Mouse (Mus musculus) stomach, postnatal 0 days (tissue): ENCODE measurements around the gene Apol7a. TPM values are rescaled to one million over a fixed set of nuclear protein-coding genes. Genes with fewer than 3 reads are reported as not detected.
A peak's percentile ranks its signal among the peaks of the same experiment; 100 is the strongest.

Experiments
- ATAC-seq: fragments of 200-750 bp; cut with Nextera tagmentation; 2 replicates; pipeline ENCODE4 v1.8.0; 2017; ENCODE audit not compliant: low FRiP score, low TSS enrichment
- DNase-seq: peaks from one replicate; pipeline ENCODE4 v3.0.0-alpha.2; 2016; ENCODE audit warnings: low spot score
- H3K27ac ChIP-seq: fragments of 300-500 bp; sonication (generic); replicated peaks from 2 replicates; pipeline ENCODE4 v1.5.1; 2014; ENCODE audit warnings: mild to moderate bottlenecking, control low read depth
- H3K27me3 ChIP-seq: fragments of 300-500 bp; sonication (generic); 2 replicates; pipeline ENCODE4 v1.6.1; 2014; ENCODE audit warnings: low read length; ENCODE audit not compliant: control insufficient read depth, insufficient read depth
- H3K36me3 ChIP-seq: fragments of 300-500 bp; sonication (generic); 2 replicates; pipeline ENCODE4 v1.6.1; 2014; ENCODE audit warnings: low read length, mixed read lengths; ENCODE audit not compliant: control insufficient read depth, insufficient read depth
- H3K4me1 ChIP-seq: fragments of 300-500 bp; sonication (generic); replicated peaks from 2 replicates; pipeline ENCODE4 v1.6.1; 2014; ENCODE audit warnings: antibody characterized with exemption; ENCODE audit not compliant: control insufficient read depth, insufficient read depth
- H3K4me2 ChIP-seq: fragments of 300-500 bp; sonication (generic); replicated peaks from 2 replicates; pipeline ENCODE4 v1.6.1; 2014; ENCODE audit warnings: low read depth, mild to moderate bottlenecking, control low read depth, moderate library complexity
- H3K4me3 ChIP-seq: fragments of 300-500 bp; sonication (generic); 2 replicates; pipeline ENCODE4 v1.5.1; 2014; ENCODE audit warnings: low read depth, low read length, control low read depth
- H3K9ac ChIP-seq: fragments of 300-500 bp; sonication (generic); 2 replicates; pipeline ENCODE4 v1.6.1; 2014; ENCODE audit warnings: mild to moderate bottlenecking, low read length, control low read depth, mixed read lengths
- H3K9me3 ChIP-seq: fragments of 300-500 bp; sonication (generic); 2 replicates; pipeline ENCODE4 v1.6.1; 2016; ENCODE audit warnings: low read length; ENCODE audit not compliant: control insufficient read depth
- CTCF ChIP-seq: IDR thresholded peaks from 2 replicates; pipeline ENCODE4 v1.5.1; 2016; ENCODE audit warnings: antibody characterized with exemption, low read depth, mild to moderate bottlenecking, moderate library complexity
- EP300 ChIP-seq: optimal IDR thresholded peaks from 2 replicates; pipeline ENCODE3; 2016; ENCODE audit warnings: antibody characterized with exemption
- WGBS: fragments of 180-500 bp; shearing (Covaris S2); extraction: QIAGEN DNeasy Blood & Tissue Kit; methylation state at CpG from one replicate; pipeline ENCODE4 v1.1.7; 2014; 5-methylcytosine and 5-hydroxymethylcytosine counted together
- polyA plus RNA-seq: library from polyadenylated mRNA; unstranded; fragments of >200 nt; fragmentation: Nextera tagmentation; extraction: Ambion mirVana; gene quantifications from 2 replicates; pipeline ENCODE4 v1.2.1, GENCODE M21; 2015

The Apol7a gene
- polyA plus RNA-seq, 1 experiment from 2014 or later: 14.5 TPM

GRCm38 (mm10) chr15:77362952-77363351 is 36.0 kb downstream of the Apol7a start:
- Histone ChIP-seq H3K9me3 (no peaks in the 10 kb centered on the region), H3K9ac (no peak overlapping the region), H3K4me2 (no peak overlapping the region), H3K36me3 (no peaks in the 10 kb centered on the region), H3K4me3 (no peak overlapping the region), H3K4me1 (no peaks in the 10 kb centered on the region; the same call in 1 of the 2 replicates), H3K27me3 (no peaks in the 10 kb centered on the region), H3K27ac (no peak overlapping the region)
- WGBS: 27% methylated on average over 5 of the region's 5 CpGs
- ATAC-seq (no peak), DNase-seq (no peak)
- no peak for TF ChIP-seq EP300

- peak overlapping the region; percentile 70; the same call in 1 of the 2 replicates for H3K27ac ChIP-seq
- WGBS: 89% methylated on average over 8 of the region's 8 CpGs
- no peak overlapping the region for H3K4me2 ChIP-seq
- H3K36me3 ChIP-seq: no peaks in the 10 kb centered on the region
- no peaks in the 10 kb centered on the region for H3K9me3 ChIP-seq
- no peak for DNase-seq
- ATAC-seq: no peak
- H3K27me3 ChIP-seq: no peaks in the 10 kb centered on the region
- TF ChIP-seq EP300 (no peak), CTCF (no peak)
- H3K4me3 ChIP-seq: no peak overlapping the region
- H3K9ac ChIP-seq: no peak overlapping the region
- no peaks in the 10 kb centered on the region for H3K4me1 ChIP-seq
These were observed 39.0 kb downstream of the Apol7a start for GRCm38 (mm10) chr15:77359905-77360304.

GRCm38 (mm10) chr15:77359486-77359885 is 39.4 kb downstream of the Apol7a start:
- H3K9me3 ChIP-seq: no peaks in the 10 kb centered on the region
- WGBS: 39% methylated on average over 9 of the region's 9 CpGs
- H3K4me1 ChIP-seq: no peaks in the 10 kb centered on the region
- DNase-seq (no peak), ATAC-seq (no peak)
- peak overlapping the region; percentile 70 for H3K27ac ChIP-seq
- H3K27me3 ChIP-seq: no peaks in the 10 kb centered on the region
- H3K4me3 ChIP-seq: no peak overlapping the region
- H3K9ac ChIP-seq: no peak overlapping the region
- TF ChIP-seq CTCF: no peak
- TF ChIP-seq EP300: no peak
- H3K4me2 ChIP-seq: no peak overlapping the region
- H3K36me3 ChIP-seq: no peaks in the 10 kb centered on the region

GRCm38 (mm10) chr15:77359084-77359483 is 39.8 kb downstream of the Apol7a start:
- ATAC-seq (no peak), DNase-seq (no peak)
- H3K9ac ChIP-seq: peak overlapping the region; percentile 47; the same call in 1 of the 2 replicates
- H3K4me1 ChIP-seq: no peaks in the 10 kb centered on the region
- 0 out of 2 replicates have a peak overlapping the region, but pooled peaks have one; percentile 17 for H3K4me3 ChIP-seq
- H3K36me3 ChIP-seq: no peaks in the 10 kb centered on the region
- H3K27ac ChIP-seq: peak overlapping the region; percentile 70
- H3K27me3 ChIP-seq: no peaks in the 10 kb centered on the region
- peak overlapping the region; percentile 51 for H3K4me2 ChIP-seq
- 40% methylated on average over 6 of the region's 6 CpGs for WGBS
- no peaks in the 10 kb centered on the region for H3K9me3 ChIP-seq
- TF ChIP-seq EP300: no peak
- no peak for TF ChIP-seq CTCF

- no peaks in the 10 kb centered on the region for H3K9me3 ChIP-seq
- no peaks in the 10 kb centered on the region for H3K4me1 ChIP-seq
- ATAC-seq (peak; percentile 88), DNase-seq (peak; percentile 87)
- peak overlapping the region; percentile 17; the same call in 1 of the 2 replicates for H3K4me3 ChIP-seq
- 8% methylated on average over 29 of the region's 29 CpGs for WGBS
- TF ChIP-seq CTCF (peak; percentile 99), EP300 (no peak)
- peak overlapping the region; percentile 70 for H3K27ac ChIP-seq
- H3K9ac ChIP-seq: peak overlapping the region; percentile 47; the same call in 1 of the 2 replicates
- H3K36me3 ChIP-seq: no peaks in the 10 kb centered on the region
- H3K27me3 ChIP-seq: no peaks in the 10 kb centered on the region
- peak overlapping the region; percentile 51 for H3K4me2 ChIP-seq
These were observed 40.4 kb downstream of the Apol7a start for GRCm38 (mm10) chr15:77358320-77359040.

GRCm38 (mm10) chr15:77356248-77356810 is 42.6 kb downstream of the Apol7a start:
- DNase-seq (no peak), ATAC-seq (no peak)
- H3K9ac ChIP-seq: no peak overlapping the region
- 18% methylated on average over 11 of the region's 11 CpGs for WGBS
- H3K36me3 ChIP-seq: no peaks in the 10 kb centered on the region
- no peak overlapping the region for H3K27ac ChIP-seq
- H3K9me3 ChIP-seq: no peaks in the 10 kb centered on the region
- TF ChIP-seq EP300: no peak
- TF ChIP-seq CTCF: no peak
- no peaks in the 10 kb centered on the region for H3K4me1 ChIP-seq
- no peak overlapping the region for H3K4me3 ChIP-seq
- H3K27me3 ChIP-seq: no peaks in the 10 kb centered on the region
- H3K4me2 ChIP-seq: no peak overlapping the region
